Mouse (Mus musculus): ENCODE data around the gene Atg7. TPM values are rescaled to one million over a fixed set of nuclear protein-coding genes. Genes with fewer than 3 reads are reported as not detected.

The Atg7 gene
- polyA plus RNA-seq, 1 experiment from 2014 or later, result 18.4 TPM

DNA sequence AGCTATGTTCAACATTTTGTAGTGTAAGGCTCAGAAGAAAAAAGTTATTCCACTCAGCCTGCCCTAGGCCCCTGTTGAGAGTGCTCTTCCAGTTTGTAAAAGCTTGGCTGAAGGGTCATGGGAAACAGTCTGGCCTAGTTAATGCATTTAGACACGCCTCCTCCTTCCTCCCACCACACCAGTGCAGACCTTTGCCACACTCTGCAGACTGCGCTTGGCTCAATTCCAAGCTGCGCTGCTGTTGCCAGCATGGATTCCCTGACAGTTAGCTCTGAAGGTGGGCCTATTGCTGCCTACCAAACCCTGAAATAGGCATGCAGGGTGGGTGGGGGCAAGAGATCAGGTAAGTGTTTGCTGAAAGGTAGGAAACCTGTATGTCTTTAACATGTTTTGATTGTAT is 9.3 kb downstream of the Atg7 start:
- Histone ChIP-seq H3K9ac (replicated peaks; ENCODE audit: low read length) (no peak overlapping the region), H3K4me2 (ENCODE audit: low read length) (no peak overlapping the region), H3K36me3 (ENCODE audit: control insufficient read depth, insufficient read depth, low read length) (no peaks in the 10 kb centered on the region), H3K4me1 (ENCODE audit: control insufficient read depth, insufficient read depth, low read length) (0 out of 2 replicates have a peak, but pooled peaks cover 3% of the 10 kb centered on the region), H3K4me3 (replicated peaks; ENCODE audit: low read depth, low read length) (no peak overlapping the region), H3K27me3 (ENCODE audit: control insufficient read depth, insufficient read depth, low read length) (no peaks in the 10 kb centered on the region), H3K27ac (replicated peaks; ENCODE audit: low read depth, low read length) (peak overlapping the region; percentile 37; the same call in 1 of the 2 replicates), H3K9me3 (ENCODE audit: control insufficient read depth, low read length) (no peaks in the 10 kb centered on the region)
- 16% methylated on average over 3 of the region's 3 CpGs for WGBS
- DNase-seq (peak; percentile 75), ATAC-seq (ENCODE audit: low FRiP score, low TSS enrichment) (peak; percentile 62; the same call in 1 of the 2 replicates)

GRCm38 (mm10) chr6:114656826-114657600 is 14.1 kb downstream of the Atg7 start:
- DNase-seq (no peak), ATAC-seq (ENCODE audit: low FRiP score, low TSS enrichment) (no peak)
- Histone ChIP-seq H3K9me3 (ENCODE audit: control insufficient read depth, low read length) (no peaks in the 10 kb centered on the region), H3K27ac (replicated peaks; ENCODE audit: low read depth, low read length) (no peak overlapping the region), H3K36me3 (ENCODE audit: control insufficient read depth, insufficient read depth, low read length) (no peaks in the 10 kb centered on the region), H3K27me3 (ENCODE audit: control insufficient read depth, insufficient read depth, low read length) (no peaks in the 10 kb centered on the region), H3K4me3 (replicated peaks; ENCODE audit: low read depth, low read length) (no peak overlapping the region), H3K9ac (replicated peaks; ENCODE audit: low read length) (no peak overlapping the region), H3K4me1 (ENCODE audit: control insufficient read depth, insufficient read depth, low read length) (no peaks in the 10 kb centered on the region), H3K4me2 (ENCODE audit: low read length) (no peak overlapping the region)
- WGBS, result 90% methylated on average over 7 of the region's 7 CpGs

DNA sequence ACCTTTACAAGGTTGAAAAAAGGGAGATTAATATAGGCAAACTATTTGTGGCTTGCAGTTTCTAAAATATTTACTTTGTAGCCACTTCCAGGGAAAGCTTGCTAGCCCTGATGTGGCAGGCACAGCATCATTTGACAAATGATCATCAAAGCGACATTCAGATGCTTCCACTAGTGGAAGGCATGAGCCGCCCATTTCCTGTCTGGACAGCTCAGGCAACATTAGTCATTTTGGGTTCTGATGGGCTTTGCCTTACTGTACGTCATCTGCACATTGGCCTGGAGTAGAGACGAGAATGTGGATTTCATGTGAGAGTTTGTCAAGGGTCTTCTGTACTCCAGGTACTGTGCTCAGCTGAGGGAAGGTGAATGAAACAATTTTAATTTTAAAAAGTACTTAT is 14.9 kb downstream of the Atg7 start:
- H3K4me1 ChIP-seq (ENCODE audit: control insufficient read depth, insufficient read depth, low read length), result no peaks in the 10 kb centered on the region
- ATAC-seq (ENCODE audit: low FRiP score, low TSS enrichment), result no peak
- 93% methylated on average over 4 of the region's 4 CpGs for WGBS

GRCm38 (mm10) chr6:114659278-114659991 is 16.5 kb downstream of the Atg7 start:
- Histone ChIP-seq H3K9me3 (ENCODE audit: control insufficient read depth, low read length) (no peaks in the 10 kb centered on the region), H3K27me3 (ENCODE audit: control insufficient read depth, insufficient read depth, low read length) (no peaks in the 10 kb centered on the region), H3K4me3 (replicated peaks; ENCODE audit: low read depth, low read length) (no peak overlapping the region), H3K9ac (replicated peaks; ENCODE audit: low read length) (no peak overlapping the region), H3K36me3 (ENCODE audit: control insufficient read depth, insufficient read depth, low read length) (no peaks in the 10 kb centered on the region), H3K4me2 (ENCODE audit: low read length) (no peak overlapping the region), H3K4me1 (ENCODE audit: control insufficient read depth, insufficient read depth, low read length) (no peaks in the 10 kb centered on the region), H3K27ac (replicated peaks; ENCODE audit: low read depth, low read length) (no peak overlapping the region)
- WGBS, result 77% methylated on average over 4 of the region's 4 CpGs
- ATAC-seq (ENCODE audit: low FRiP score, low TSS enrichment) (no peak), DNase-seq (no peak)

More for the DNA sequence above, 14.9 kb downstream of the Atg7 start:
- H3K4me3 ChIP-seq (replicated peaks; ENCODE audit: low read depth, low read length), result no peak overlapping the region
- DNase-seq, result no peak
- H3K9me3 ChIP-seq (ENCODE audit: control insufficient read depth, low read length), result no peaks in the 10 kb centered on the region
- no peaks in the 10 kb centered on the region for H3K27me3 ChIP-seq (ENCODE audit: control insufficient read depth, insufficient read depth, low read length)
- H3K36me3 ChIP-seq (ENCODE audit: control insufficient read depth, insufficient read depth, low read length), result no peaks in the 10 kb centered on the region
- H3K4me2 ChIP-seq (ENCODE audit: low read length), result no peak overlapping the region
- H3K27ac ChIP-seq (replicated peaks; ENCODE audit: low read depth, low read length), result no peak overlapping the region
- H3K9ac ChIP-seq (replicated peaks; ENCODE audit: low read length), result no peak overlapping the region

DNA sequence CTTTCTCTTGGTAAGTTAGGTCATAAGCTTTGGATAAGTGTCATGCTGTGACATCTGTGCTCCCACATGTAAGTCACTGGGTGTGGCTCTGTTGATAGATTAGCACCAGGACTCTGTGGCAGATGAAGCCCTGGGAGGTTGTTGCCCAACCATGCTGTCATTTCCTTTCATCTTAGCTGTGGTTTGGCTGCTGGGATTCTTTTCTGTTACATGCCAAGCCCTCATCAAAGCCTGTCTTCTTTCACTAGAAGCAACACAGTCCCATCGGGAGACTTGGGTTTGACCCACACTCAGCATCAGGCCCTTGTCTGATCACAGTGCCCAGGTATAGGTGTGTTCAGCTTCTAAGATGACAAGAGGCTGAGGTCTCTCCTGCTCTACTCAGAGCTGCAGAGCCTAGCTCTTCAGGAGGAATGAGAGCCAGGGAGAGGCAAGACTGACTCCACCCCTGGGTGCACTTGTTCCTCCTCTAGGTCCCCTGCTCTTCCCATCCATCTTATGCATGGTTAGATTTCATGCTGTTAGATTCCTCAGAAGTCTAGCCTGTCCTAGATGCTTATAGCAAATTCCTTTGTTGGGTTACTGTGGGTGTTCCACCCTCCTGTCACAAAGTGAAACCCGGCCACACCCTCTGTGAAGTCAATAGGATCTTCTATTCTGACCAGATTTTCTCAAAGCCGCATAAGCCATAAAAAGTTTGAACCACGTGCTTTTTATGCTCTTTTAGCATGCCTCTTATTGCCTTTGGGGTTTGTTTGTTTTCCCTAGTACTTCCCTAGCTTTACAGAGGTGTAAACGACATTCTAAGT is 17.3 kb downstream of the Atg7 start:
- Histone ChIP-seq H3K9me3 (ENCODE audit: control insufficient read depth, low read length) (no peaks in the 10 kb centered on the region), H3K4me2 (ENCODE audit: low read length) (no peak overlapping the region), H3K9ac (replicated peaks; ENCODE audit: low read length) (no peak overlapping the region), H3K27ac (replicated peaks; ENCODE audit: low read depth, low read length) (no peak overlapping the region), H3K4me3 (replicated peaks; ENCODE audit: low read depth, low read length) (no peak overlapping the region), H3K36me3 (ENCODE audit: control insufficient read depth, insufficient read depth, low read length) (no peaks in the 10 kb centered on the region), H3K4me1 (ENCODE audit: control insufficient read depth, insufficient read depth, low read length) (no peaks in the 10 kb centered on the region), H3K27me3 (ENCODE audit: control insufficient read depth, insufficient read depth, low read length) (no peaks in the 10 kb centered on the region)
- WGBS, result 66% methylated on average over 5 of the region's 5 CpGs
- ATAC-seq (ENCODE audit: low FRiP score, low TSS enrichment) (no peak), DNase-seq (no peak)

DNA sequence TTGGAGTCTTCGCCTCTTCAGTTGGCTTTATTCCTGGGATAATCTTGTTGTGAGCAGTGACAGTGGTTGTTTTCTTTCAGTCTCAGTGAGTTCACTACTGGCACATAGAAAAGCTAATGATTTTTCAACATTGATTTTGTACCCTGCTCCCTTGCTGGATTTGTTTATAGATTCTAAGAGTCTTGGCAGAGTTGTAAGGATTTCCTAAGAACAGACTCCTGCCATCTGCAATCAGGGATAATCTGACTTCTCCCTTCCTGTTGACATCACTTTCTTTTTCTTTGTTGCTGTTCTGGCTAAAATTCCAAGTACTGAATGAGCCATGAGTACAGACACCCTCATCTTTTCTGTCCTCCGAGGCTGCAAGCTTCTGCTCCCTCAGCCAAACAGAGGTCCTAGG is 20.8 kb downstream of the Atg7 start:
- no peaks in the 10 kb centered on the region for H3K36me3 ChIP-seq (ENCODE audit: control insufficient read depth, insufficient read depth, low read length)
- H3K9me3 ChIP-seq (ENCODE audit: control insufficient read depth, low read length), result no peaks in the 10 kb centered on the region
- H3K4me3 ChIP-seq (replicated peaks; ENCODE audit: low read depth, low read length), result no peak overlapping the region
- WGBS, result 86% methylated on average over 2 of the region's 2 CpGs
- H3K27me3 ChIP-seq (ENCODE audit: control insufficient read depth, insufficient read depth, low read length), result no peaks in the 10 kb centered on the region
- ATAC-seq (ENCODE audit: low FRiP score, low TSS enrichment), result no peak
- H3K4me2 ChIP-seq (ENCODE audit: low read length), result no peak overlapping the region
- no peak for DNase-seq
- H3K4me1 ChIP-seq (ENCODE audit: control insufficient read depth, insufficient read depth, low read length), result no peaks in the 10 kb centered on the region
- no peak overlapping the region for H3K9ac ChIP-seq (replicated peaks; ENCODE audit: low read length)
- no peak overlapping the region for H3K27ac ChIP-seq (replicated peaks; ENCODE audit: low read depth, low read length)

DNA sequence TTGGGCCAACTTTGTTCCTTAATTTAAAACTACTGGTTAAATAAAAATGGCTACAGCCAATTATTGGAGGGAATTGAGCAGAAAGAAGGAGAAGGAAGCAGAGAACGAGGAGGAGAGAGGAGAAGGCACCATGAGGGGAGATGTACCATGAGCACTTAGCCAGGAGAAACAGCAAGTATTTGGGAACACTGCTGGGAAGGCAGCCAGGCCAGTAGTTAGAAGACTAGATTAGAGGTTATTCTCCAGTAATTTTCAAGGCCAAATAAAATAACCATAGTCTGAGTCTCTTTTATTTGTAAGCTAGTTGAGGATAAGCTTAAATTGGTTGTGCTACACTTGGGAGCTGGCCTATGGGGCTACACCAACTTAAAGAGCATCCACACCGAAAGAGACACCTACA is 21.8 kb downstream of the Atg7 start:
- H3K4me1 ChIP-seq (ENCODE audit: control insufficient read depth, insufficient read depth, low read length), result no peaks in the 10 kb centered on the region
- no peaks in the 10 kb centered on the region for H3K27me3 ChIP-seq (ENCODE audit: control insufficient read depth, insufficient read depth, low read length)
- DNase-seq (no peak), ATAC-seq (ENCODE audit: low FRiP score, low TSS enrichment) (no peak)
- H3K4me3 ChIP-seq (replicated peaks; ENCODE audit: low read depth, low read length), result no peak overlapping the region
- H3K4me2 ChIP-seq (ENCODE audit: low read length), result no peak overlapping the region
- H3K9me3 ChIP-seq (ENCODE audit: control insufficient read depth, low read length), result no peaks in the 10 kb centered on the region
- H3K27ac ChIP-seq (replicated peaks; ENCODE audit: low read depth, low read length), result no peak overlapping the region
- H3K9ac ChIP-seq (replicated peaks; ENCODE audit: low read length), result no peak overlapping the region
- no peaks in the 10 kb centered on the region for H3K36me3 ChIP-seq (ENCODE audit: control insufficient read depth, insufficient read depth, low read length)
- 89% methylated on average over 2 of the region's 2 CpGs for WGBS

GRCm38 (mm10) chr6:114667518-114667917 is 24.6 kb downstream of the Atg7 start:
- ATAC-seq (ENCODE audit: low FRiP score, low TSS enrichment) (no peak), DNase-seq (no peak)
- Histone ChIP-seq H3K36me3 (ENCODE audit: control insufficient read depth, insufficient read depth, low read length) (no peaks in the 10 kb centered on the region), H3K27ac (replicated peaks; ENCODE audit: low read depth, low read length) (no peak overlapping the region), H3K9me3 (ENCODE audit: control insufficient read depth, low read length) (no peaks in the 10 kb centered on the region), H3K4me3 (replicated peaks; ENCODE audit: low read depth, low read length) (no peak overlapping the region), H3K9ac (replicated peaks; ENCODE audit: low read length) (no peak overlapping the region), H3K4me1 (ENCODE audit: control insufficient read depth, insufficient read depth, low read length) (no peaks in the 10 kb centered on the region), H3K27me3 (ENCODE audit: control insufficient read depth, insufficient read depth, low read length) (no peaks in the 10 kb centered on the region), H3K4me2 (ENCODE audit: low read length) (no peak overlapping the region)
- WGBS, result 94% methylated on average over 6 of the region's 6 CpGs

Measured in midbrain, embryonic 14.5 days (tissue).